Mouse (Mus musculus) thymus, postnatal 36 days (tissue): ENCODE measurements around the gene Lrrc7.
"Not testable (repeated sequence)": the region's sequence is repeated elsewhere in the genome, so short reads cannot be mapped to it uniquely, and the experiment has no call there.

Experiments used
- DNase-seq, 2 experiments: peaks; one replicate each; pipeline ENCODE4 v3.0.0; 2022; ENCODE audit warnings: mixed read lengths in 2 of 2

Lrrc7 gene

DNA sequence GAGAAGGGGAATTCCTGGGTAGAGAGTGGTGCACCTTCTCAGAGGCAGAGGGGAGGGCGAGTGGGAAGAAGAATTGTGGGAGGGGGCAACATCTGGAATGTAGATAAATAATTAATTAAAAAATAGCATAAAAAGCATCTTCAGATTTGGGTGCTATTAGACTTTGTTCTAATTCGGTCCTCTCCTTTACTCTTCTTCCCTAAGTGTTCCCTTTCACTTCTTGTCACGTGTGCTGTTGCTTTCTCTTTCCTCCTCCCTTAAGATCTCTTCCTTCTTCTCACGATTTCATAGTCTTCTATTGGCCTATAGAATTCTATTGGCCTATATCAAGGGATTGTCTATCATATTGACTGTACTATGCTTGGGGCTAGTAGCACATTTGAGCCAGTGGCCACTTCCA is 398.9 kb downstream of the Lrrc7 start:
- no peak for DNase-seq

DNA sequence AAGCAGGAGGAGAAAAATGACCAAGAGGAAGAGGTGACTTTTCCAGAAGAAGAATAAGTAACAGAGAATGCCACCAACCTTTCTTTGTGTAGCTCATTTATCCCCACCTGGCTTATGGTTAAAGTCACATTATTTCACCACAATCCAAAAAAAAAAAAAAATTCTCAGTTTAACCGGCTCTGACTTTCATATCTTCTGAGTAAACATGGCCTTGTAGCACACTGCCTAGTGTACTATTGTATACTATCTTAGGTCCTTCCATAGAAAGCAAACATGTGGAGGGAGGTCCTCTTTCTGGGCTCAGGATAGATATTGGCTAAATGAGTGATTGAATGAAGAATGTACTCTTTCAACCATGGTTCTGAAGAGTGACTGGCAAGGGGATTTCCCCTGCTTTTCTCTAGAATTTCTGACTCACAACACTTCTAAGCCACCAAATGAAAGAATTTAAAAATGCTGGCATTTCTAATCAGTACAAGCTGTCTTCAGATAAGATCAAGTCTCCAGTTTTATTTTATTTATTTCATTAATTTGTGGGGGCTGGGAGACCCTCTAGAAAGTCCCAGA is 400.0 kb downstream of the Lrrc7 start:
- no peak for DNase-seq

- no peak for DNase-seq
Observed at GRCm38 (mm10) chr3:158155515-158156286, 406.3 kb downstream of the Lrrc7 start.

DNA sequence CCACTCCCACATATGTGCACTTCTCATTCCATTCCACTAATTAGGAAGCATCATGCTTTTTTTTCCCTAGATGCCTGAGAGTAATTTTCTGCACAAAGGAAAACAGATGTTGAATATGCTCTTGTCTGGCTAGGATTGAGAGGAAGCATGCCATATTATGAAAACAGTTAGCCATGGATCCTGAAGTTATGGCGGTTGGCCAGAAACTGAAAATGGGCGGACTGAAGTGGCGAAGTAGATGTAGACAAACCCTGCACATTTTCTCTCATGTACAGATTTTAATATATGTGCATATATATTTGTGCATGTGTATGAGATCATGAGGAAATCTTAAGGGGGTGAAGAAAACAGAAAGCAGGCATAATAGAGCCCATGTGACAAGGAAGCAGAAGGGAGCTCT is 407.9 kb downstream of the Lrrc7 start:
- no peak for DNase-seq

DNA sequence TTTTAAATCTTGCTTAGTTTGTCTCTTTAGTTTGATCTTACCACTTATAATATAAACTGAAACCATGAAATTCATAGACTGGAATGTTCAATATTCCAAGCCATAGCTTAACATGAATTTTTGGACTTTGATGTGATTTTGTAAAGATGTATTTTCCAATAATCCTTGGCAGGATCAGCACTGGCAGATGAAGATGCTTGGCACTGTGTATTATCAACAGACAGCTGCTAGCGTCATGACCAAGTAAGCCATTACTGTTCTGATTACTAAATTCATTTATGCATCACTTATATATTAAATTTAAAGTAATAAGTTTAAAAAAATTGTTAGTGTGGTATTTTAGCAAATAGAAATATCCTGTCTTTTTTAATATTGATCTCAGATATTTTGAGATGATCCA is 413.0 kb downstream of the Lrrc7 start:
- DNase-seq, result no peak

- DNase-seq, result no peak
Observed at GRCm38 (mm10) chr3:158140629-158141028, 421.4 kb downstream of the Lrrc7 start.

GRCm38 (mm10) chr3:158137796-158138195 is 424.2 kb downstream of the Lrrc7 start:
- DNase-seq, result no peak

DNA sequence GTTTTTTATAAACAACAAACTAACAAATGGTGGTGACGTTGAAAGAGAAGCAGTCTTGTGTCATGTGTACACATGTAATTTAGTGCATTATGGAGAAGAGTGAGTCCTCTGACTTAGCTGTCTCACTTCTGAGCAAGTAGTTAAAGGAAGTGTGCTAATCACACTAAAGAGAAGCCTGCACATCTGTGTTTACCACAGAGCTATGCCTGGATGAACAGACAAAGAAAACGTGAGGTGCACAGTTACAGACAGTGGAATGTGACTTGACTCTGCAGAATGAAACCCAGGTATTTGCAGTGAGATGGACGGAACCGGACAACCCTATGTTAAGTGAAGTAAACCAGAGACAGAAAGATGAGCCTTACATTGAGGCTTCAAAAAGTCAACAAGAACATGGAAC is 430.3 kb downstream of the Lrrc7 start:
- DNase-seq, result no peak

DNA sequence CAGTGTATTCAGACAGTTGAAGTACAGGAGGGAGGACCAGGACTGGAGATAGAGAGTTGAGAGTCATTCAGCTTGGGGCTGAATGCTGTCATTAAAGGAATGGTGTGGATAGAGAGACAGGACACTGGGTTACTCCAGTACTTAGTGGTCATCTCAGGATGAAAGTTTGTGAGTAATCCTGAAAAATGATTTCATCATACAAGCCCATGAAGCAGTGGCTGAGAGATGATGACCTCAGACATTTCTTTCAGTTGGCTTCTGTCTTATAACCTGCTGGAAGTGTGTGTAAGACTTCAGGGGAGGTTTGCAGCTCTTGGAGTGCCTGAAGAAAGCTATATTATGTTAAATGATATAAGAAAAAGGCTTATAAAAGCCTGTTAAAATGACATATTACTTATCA is 430.8 kb downstream of the Lrrc7 start:
- no peak for DNase-seq

DNA sequence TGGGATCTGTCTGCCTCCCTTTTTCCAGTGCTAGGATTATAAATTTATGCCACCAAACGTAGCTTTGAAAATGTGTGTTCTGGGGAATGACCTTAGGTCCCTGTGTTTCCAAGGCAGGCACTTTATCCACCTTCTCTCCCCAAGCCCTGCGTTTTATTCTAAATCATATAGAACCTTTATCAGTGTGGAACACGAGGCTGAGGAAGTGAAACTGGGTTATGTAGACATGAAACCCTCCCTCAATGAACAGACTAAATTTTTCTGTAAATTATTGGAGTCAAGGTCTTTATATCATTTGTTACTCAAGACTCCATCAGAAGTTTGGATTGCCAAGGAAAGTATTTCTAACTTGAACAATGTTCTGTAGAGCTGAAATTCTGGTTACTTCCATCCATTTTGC is 439.1 kb downstream of the Lrrc7 start:
- DNase-seq, result no peak

GRCm38 (mm10) chr3:158105260-158105659 is 456.8 kb downstream of the Lrrc7 start:
- no peak for DNase-seq

DNA sequence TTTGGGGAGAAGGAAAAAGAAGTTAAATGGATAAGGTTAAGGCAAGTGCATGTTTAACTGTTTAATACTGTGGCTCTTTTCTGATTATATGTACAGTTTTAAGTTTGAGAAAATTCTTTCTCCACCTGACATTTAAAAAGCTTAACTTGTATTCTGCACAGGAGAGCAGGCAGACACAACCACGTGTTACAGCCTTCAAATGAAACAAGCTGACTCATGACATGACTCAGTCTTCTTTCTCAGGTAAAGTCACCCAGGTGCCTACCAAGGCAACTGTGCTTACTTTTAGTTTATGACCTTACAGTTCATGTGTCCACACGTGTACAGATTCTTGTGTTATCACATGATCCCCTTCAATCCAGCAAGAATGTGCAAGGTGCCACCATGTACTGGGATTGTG is 458.6 kb downstream of the Lrrc7 start:
- DNase-seq, result no peak

GRCm38 (mm10) chr3:158102530-158102929 is 459.5 kb downstream of the Lrrc7 start:
- DNase-seq, result not testable (repeated sequence)

GRCm38 (mm10) chr3:158102043-158102442 is 460.0 kb downstream of the Lrrc7 start:
- not testable (repeated sequence) for DNase-seq

GRCm38 (mm10) chr3:158093919-158094318 is 468.1 kb downstream of the Lrrc7 start:
- no peak for DNase-seq

DNA sequence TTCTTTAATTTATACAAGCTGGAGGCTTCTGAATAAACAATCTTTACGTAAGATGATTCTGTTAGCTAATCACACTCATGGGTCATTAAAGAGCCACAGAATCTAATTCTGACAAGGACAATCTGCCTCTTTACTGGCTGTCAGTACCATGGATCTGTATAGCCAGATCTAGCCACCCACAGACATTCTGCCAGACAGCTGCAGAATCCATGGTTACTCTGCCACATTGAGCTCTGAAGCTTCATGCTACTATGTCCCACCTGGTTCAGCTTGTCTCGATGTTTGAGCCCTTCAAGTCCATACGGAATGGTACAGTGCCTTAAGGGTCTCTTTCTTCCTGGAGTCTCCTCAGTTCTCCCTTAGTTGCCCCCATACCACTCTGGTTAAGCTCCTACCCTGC is 470.4 kb downstream of the Lrrc7 start:
- no peak for DNase-seq

- no peak for DNase-seq
Observed at GRCm38 (mm10) chr3:158077828-158078227, 484.2 kb downstream of the Lrrc7 start.

- DNase-seq, result no peak
Observed at GRCm38 (mm10) chr3:158077380-158077772, 484.6 kb downstream of the Lrrc7 start.

- DNase-seq, result no peak
Observed at GRCm38 (mm10) chr3:158076685-158077379, 485.2 kb downstream of the Lrrc7 start.

- DNase-seq, result no peak
Observed at GRCm38 (mm10) chr3:158075004-158075403, 487.0 kb downstream of the Lrrc7 start.

- DNase-seq, result no peak
Observed at GRCm38 (mm10) chr3:158068613-158069263, 493.3 kb downstream of the Lrrc7 start.

GRCm38 (mm10) chr3:158067916-158068315 is 494.1 kb downstream of the Lrrc7 start:
- DNase-seq, result no peak

- DNase-seq, result no peak
Observed at GRCm38 (mm10) chr3:158065256-158065655, 496.8 kb downstream of the Lrrc7 start.
